16 mouse cellular contexts compared by ENCODE assay signal in genomic region chr2:149737837-149738236, GRCm38 (mm10).
A peak's percentile ranks its signal among the peaks of the same experiment; 100 is the strongest.
DNase-seq lines count a peak whose midpoint lies in the region; ATAC-seq and TF ChIP-seq lines count a peak whose summit lies in the region.
"Had no signal": no experiment of that assay in that cellular context is flagged by ENCODE, and none has a peak within 500 bp of the region (broad histone marks: within the 10 kb centered on the region; RNA-seq: fewer than 3 reads in every experiment).

No protein-coding gene starts in this region.

- DNase-seq in forebrain, postnatal 0 days = peak; percentile 27
- DNase-seq in forebrain, embryonic 11.5 days (ENCODE audit: low spot score) = no peak
- no peak for DNase-seq in neural tube, embryonic 11.5 days (ENCODE audit: low spot score)
- no peak for DNase-seq in neural tube, embryonic 10.5 days (ENCODE audit: extremely low spot score, low spot score)
- DNase-seq in layer of hippocampus, adult 11-12 months (ENCODE audit: low spot score) = peak; percentile 40
- DNase-seq in lung, postnatal 25 days (ENCODE audit: low spot score) = no peak
- DNase-seq in spleen, postnatal 10 days (ENCODE audit: low spot score in 2 of 2) = no peak
- DNase-seq: adrenal gland, adult 8-10 months; gastrocnemius, postnatal 10 days; lung, postnatal 10 days; thymus, adult 2 months had no signal

- 42% methylated on average over 2 of the region's 2 CpGs for WGBS in forebrain, postnatal 0 days
- 72% methylated on average over 2 of the region's 2 CpGs for WGBS in forebrain, embryonic 11.5 days
- WGBS in neural tube, embryonic 11.5 days = 52% methylated on average over 2 of the region's 2 CpGs
- WGBS in neural tube, embryonic 13.5 days = 31% methylated on average over 2 of the region's 2 CpGs

- H3K4me2 ChIP-seq in forebrain, postnatal 0 days (ENCODE audit: low read depth) = no peak overlapping the region
- no peak overlapping the region for H3K4me2 ChIP-seq in forebrain, embryonic 11.5 days (ENCODE audit: low read depth, low read length, severe bottlenecking)
- no peak overlapping the region for H3K4me2 ChIP-seq in neural tube, embryonic 11.5 days (ENCODE audit: low read depth)
- H3K4me2 ChIP-seq in neural tube, embryonic 13.5 days = no peak overlapping the region
- H3K4me2 ChIP-seq: embryonic facial prominence, embryonic 12.5 days; forebrain, embryonic 12.5 days; kidney, embryonic 15.5 days; liver, embryonic 12.5 days had no signal

- no peak for TF ChIP-seq CTCF in forebrain, postnatal 0 days (IDR thresholded peaks at IDR 0.05; ENCODE audit: low read depth)

- H3K4me1 ChIP-seq in forebrain, postnatal 0 days (ENCODE audit: insufficient read depth) = 0 out of 2 replicates have a peak, but pooled peaks cover 3% of the 10 kb centered on the region
- no peaks in the 10 kb centered on the region for H3K4me1 ChIP-seq in forebrain, embryonic 11.5 days (replicated peaks; ENCODE audit: control insufficient read depth, insufficient read depth, low read length)
- no peaks in the 10 kb centered on the region for H3K4me1 ChIP-seq in neural tube, embryonic 11.5 days (ENCODE audit: control insufficient read depth, insufficient read depth, low read length)
- H3K4me1 ChIP-seq in neural tube, embryonic 13.5 days (replicated peaks) = peaks cover 16% of the 10 kb centered on the region; the same call in 1 of the 2 replicates
- H3K4me1 ChIP-seq: embryonic facial prominence, embryonic 12.5 days; forebrain, embryonic 12.5 days; kidney, embryonic 15.5 days; liver, embryonic 12.5 days had no signal

- no peak overlapping the region for H3K27ac ChIP-seq in forebrain, postnatal 0 days (ENCODE audit: low read depth, low read length)
- no peak overlapping the region for H3K27ac ChIP-seq in forebrain, embryonic 11.5 days (ENCODE audit: low read depth, low read length)
- no peak overlapping the region for H3K27ac ChIP-seq in neural tube, embryonic 11.5 days (ENCODE audit: low read depth, low read length)
- no peak overlapping the region for H3K27ac ChIP-seq in neural tube, embryonic 13.5 days (replicated peaks)
- H3K27ac ChIP-seq: embryonic facial prominence, embryonic 12.5 days; forebrain, embryonic 12.5 days; kidney, embryonic 15.5 days; liver, embryonic 12.5 days had no signal

- H3K4me3 ChIP-seq in forebrain, postnatal 0 days (ENCODE audit: low read depth, low read length) = no peak overlapping the region
- H3K4me3 ChIP-seq in forebrain, embryonic 11.5 days (ENCODE audit: low read depth, low read length) = no peak overlapping the region
- H3K4me3 ChIP-seq in neural tube, embryonic 11.5 days (ENCODE audit: low read depth, low read length) = no peak overlapping the region
- H3K4me3 ChIP-seq in neural tube, embryonic 13.5 days = no peak overlapping the region
- H3K4me3 ChIP-seq: embryonic facial prominence, embryonic 12.5 days; forebrain, embryonic 12.5 days; kidney, embryonic 15.5 days; liver, embryonic 12.5 days had no signal

- no peak overlapping the region for H3K9ac ChIP-seq in forebrain, postnatal 0 days
- H3K9ac ChIP-seq in forebrain, embryonic 11.5 days (ENCODE audit: low read length) = no peak overlapping the region
- H3K9ac ChIP-seq in neural tube, embryonic 11.5 days (ENCODE audit: low read length) = no peak overlapping the region
- H3K9ac ChIP-seq in neural tube, embryonic 13.5 days = no peak overlapping the region
- H3K9ac ChIP-seq: embryonic facial prominence, embryonic 12.5 days; forebrain, embryonic 12.5 days; kidney, embryonic 15.5 days; liver, embryonic 12.5 days had no signal

- H3K36me3 ChIP-seq in forebrain, postnatal 0 days (ENCODE audit: insufficient read depth) = no peaks in the 10 kb centered on the region
- no peaks in the 10 kb centered on the region for H3K36me3 ChIP-seq in forebrain, embryonic 11.5 days (ENCODE audit: control insufficient read depth, insufficient read depth, low read length)
- H3K36me3 ChIP-seq in neural tube, embryonic 11.5 days (ENCODE audit: control insufficient read depth, insufficient read depth, low read length) = no peaks in the 10 kb centered on the region
- no peaks in the 10 kb centered on the region for H3K36me3 ChIP-seq in neural tube, embryonic 13.5 days
- H3K36me3 ChIP-seq: embryonic facial prominence, embryonic 12.5 days; forebrain, embryonic 12.5 days; kidney, embryonic 15.5 days; liver, embryonic 12.5 days had no signal

- no peaks in the 10 kb centered on the region for H3K9me3 ChIP-seq in forebrain, postnatal 0 days (ENCODE audit: low read length)
- H3K9me3 ChIP-seq in forebrain, embryonic 11.5 days (ENCODE audit: control insufficient read depth, low read length) = no peaks in the 10 kb centered on the region
- H3K9me3 ChIP-seq in neural tube, embryonic 11.5 days (ENCODE audit: control insufficient read depth, low read length) = no peaks in the 10 kb centered on the region
- H3K9me3 ChIP-seq in neural tube, embryonic 13.5 days = no peaks in the 10 kb centered on the region
- H3K9me3 ChIP-seq: embryonic facial prominence, embryonic 12.5 days; forebrain, embryonic 12.5 days; kidney, embryonic 15.5 days had no signal

- peak; percentile 46; the same call in 1 of the 2 replicates for ATAC-seq in forebrain, postnatal 0 days
- ATAC-seq in forebrain, embryonic 11.5 days (replicated peaks; ENCODE audit: low FRiP score) = no peak
- ATAC-seq in neural tube, embryonic 11.5 days (ENCODE audit: insufficient read depth, low FRiP score, low TSS enrichment) = peak; percentile 28; the same call in 1 of the 2 replicates
- ATAC-seq in neural tube, embryonic 13.5 days (ENCODE audit: low read depth) = peak; percentile 32; the same call in 1 of the 2 replicates
- ATAC-seq: liver, embryonic 12.5 days had no signal

- no peaks in the 10 kb centered on the region for H3K27me3 ChIP-seq in forebrain, postnatal 0 days (ENCODE audit: insufficient read depth, low read length)
- H3K27me3 ChIP-seq in forebrain, embryonic 11.5 days (ENCODE audit: control insufficient read depth, insufficient read depth, low read length) = no peaks in the 10 kb centered on the region
- H3K27me3 ChIP-seq in neural tube, embryonic 11.5 days (ENCODE audit: control insufficient read depth, insufficient read depth, low read length) = no peaks in the 10 kb centered on the region
- H3K27me3 ChIP-seq in neural tube, embryonic 13.5 days = no peaks in the 10 kb centered on the region
- H3K27me3 ChIP-seq: embryonic facial prominence, embryonic 12.5 days; forebrain, embryonic 12.5 days; kidney, embryonic 15.5 days; liver, embryonic 12.5 days had no signal

Comparison
In these comparisons a context has a peak if more than half of its experiments do, and no peak if none do; other contexts are left out.
1. DNase-seq: peak in forebrain, postnatal 0 days (single experiment) and layer of hippocampus, adult 11-12 months (single experiment); none in forebrain, embryonic 11.5 days (single experiment), neural tube, embryonic 11.5 days (single experiment), neural tube, embryonic 10.5 days (single experiment), lung, postnatal 25 days (single experiment) and spleen, postnatal 10 days (0 of 2).